ENCODE assay signal across 26 mouse cellular contexts in the genomic region with DNA sequence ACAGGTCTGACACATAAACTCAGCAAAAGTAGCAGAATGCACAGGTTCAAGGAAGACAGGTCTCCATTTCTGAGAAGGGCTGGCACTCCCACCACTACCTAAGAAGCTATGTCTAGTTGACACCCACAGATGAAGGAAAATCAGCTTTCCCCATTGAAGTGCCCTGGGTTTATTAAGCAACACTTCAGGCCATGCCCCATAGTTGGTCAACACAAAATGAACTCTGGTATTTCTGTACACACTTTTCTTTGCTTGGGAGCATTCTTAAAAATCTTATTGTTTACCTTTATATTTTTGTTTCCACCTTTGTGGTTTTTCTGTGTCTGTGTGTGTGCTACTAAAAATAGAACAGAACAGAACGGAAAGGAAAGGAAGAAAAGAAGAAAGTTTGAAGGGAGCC. TPM values are rescaled to one million over a fixed set of nuclear protein-coding genes. Genes with fewer than 3 reads are reported as not detected.
DNase-seq lines count a peak whose midpoint lies in the region; ATAC-seq and TF ChIP-seq lines count a peak whose summit lies in the region.
"Had no signal": no experiment of that assay in that cellular context is flagged by ENCODE, and none has a peak within 500 bp of the region (broad histone marks: within the 10 kb centered on the region; RNA-seq: fewer than 3 reads in every experiment).

No protein-coding gene starts in this region.

- DNase-seq in liver, adult 2 months (ENCODE audit: extremely low read depth, low read depth, low spot score) = peak; percentile 67
- DNase-seq in liver, embryonic 11.5 days (ENCODE audit: low spot score) = no peak
- peak; percentile 33 for DNase-seq in lung, postnatal 25 days (ENCODE audit: low spot score)
- DNase-seq in lung, postnatal 14 days = no peak
- DNase-seq in 416B (ENCODE audit: low read depth) = peak; percentile 28
- no peak for DNase-seq in thymus, postnatal 14 days
- DNase-seq: adrenal gland, adult 8-10 months; adrenal gland, postnatal 14 days; cerebellum, adult 11-12 months; cerebellum, adult 2 months; cerebellum, adult 9-10 months; cerebellum, postnatal 10 days; cerebellum, postnatal 25 days; forebrain, postnatal 0 days had no signal

- no peak overlapping the region for H3K4me2 ChIP-seq in liver, embryonic 11.5 days
- H3K4me2 ChIP-seq: embryonic facial prominence, embryonic 12.5 days; forebrain, embryonic 13.5 days; forebrain, embryonic 15.5 days had no signal

- TF ChIP-seq CTCF in liver, adult 2 months (IDR thresholded peaks at IDR 0.05; ENCODE audit: low read depth, low read length) = no peak

- no peak for TF ChIP-seq POLR2A in liver, adult 2 months (IDR thresholded peaks at IDR 0.05; ENCODE audit: extremely low read depth, insufficient read depth, low read length)

- 32% methylated on average over 1 of the region's 1 CpGs for WGBS in liver, adult 2 months
- WGBS in liver, embryonic 11.5 days = 57% methylated on average over 1 of the region's 1 CpGs

- no peaks in the 10 kb centered on the region for H3K79me2 ChIP-seq in liver, adult 2 months (ENCODE audit: control insufficient read depth, insufficient read depth, low read length)

- no peaks in the 10 kb centered on the region for H3K9me3 ChIP-seq in liver, embryonic 11.5 days (ENCODE audit: control insufficient read depth, low read length)
- H3K9me3 ChIP-seq: embryonic facial prominence, embryonic 10.5 days; embryonic facial prominence, embryonic 12.5 days; forebrain, embryonic 13.5 days; forebrain, embryonic 15.5 days had no signal

- H3K9ac ChIP-seq in liver, adult 2 months (ENCODE audit: low read depth, low read length) = no peak overlapping the region
- H3K9ac ChIP-seq in liver, embryonic 11.5 days (ENCODE audit: low read depth, low read length) = no peak overlapping the region
- H3K9ac ChIP-seq: embryonic facial prominence, embryonic 12.5 days; forebrain, embryonic 13.5 days; forebrain, embryonic 15.5 days; forebrain, postnatal 0 days had no signal

- no peak overlapping the region for H3K4me3 ChIP-seq in liver, adult 2 months (ENCODE audit: insufficient read depth, low read depth, low read length)
- H3K4me3 ChIP-seq in liver, embryonic 11.5 days (ENCODE audit: low read depth, low read length) = no peak overlapping the region
- H3K4me3 ChIP-seq: embryonic facial prominence, embryonic 10.5 days; embryonic facial prominence, embryonic 12.5 days; forebrain, embryonic 13.5 days; forebrain, embryonic 15.5 days had no signal

- ATAC-seq in liver, embryonic 11.5 days (replicated peaks; ENCODE audit: low FRiP score) = no peak
- ATAC-seq: forebrain, embryonic 13.5 days; forebrain, embryonic 15.5 days; forebrain, postnatal 0 days had no signal

- no peaks in the 10 kb centered on the region for H3K27me3 ChIP-seq in liver, adult 2 months (ENCODE audit: control insufficient read depth, insufficient read depth, low read length)
- no peaks in the 10 kb centered on the region for H3K27me3 ChIP-seq in liver, embryonic 11.5 days (replicated peaks; ENCODE audit: control insufficient read depth, insufficient read depth, low read length)
- H3K27me3 ChIP-seq: embryonic facial prominence, embryonic 12.5 days; forebrain, embryonic 13.5 days; forebrain, embryonic 15.5 days had no signal

- H3K36me3 ChIP-seq in liver, adult 2 months (ENCODE audit: control insufficient read depth, insufficient read depth, low read length) = peaks cover 27% of the 10 kb centered on the region
- H3K36me3 ChIP-seq in liver, embryonic 11.5 days (ENCODE audit: control insufficient read depth, insufficient read depth, low read length) = peaks cover 39% of the 10 kb centered on the region

- H3K27ac ChIP-seq in liver, adult 2 months (replicated peaks; ENCODE audit: insufficient read depth, low read depth, low read length) = no peak overlapping the region
- no peak overlapping the region for H3K27ac ChIP-seq in liver, embryonic 11.5 days (ENCODE audit: low read depth, low read length)
- H3K27ac ChIP-seq: embryonic facial prominence, embryonic 10.5 days; embryonic facial prominence, embryonic 12.5 days; forebrain, embryonic 13.5 days; forebrain, embryonic 15.5 days had no signal

- H3K4me1 ChIP-seq in liver, adult 2 months (ENCODE audit: control insufficient read depth, insufficient read depth, low read length) = peaks cover 3% of the 10 kb centered on the region; the same call in 1 of the 2 replicates
- no peaks in the 10 kb centered on the region for H3K4me1 ChIP-seq in liver, embryonic 11.5 days (replicated peaks; ENCODE audit: control insufficient read depth, insufficient read depth, low read length)
- H3K4me1 ChIP-seq: embryonic facial prominence, embryonic 10.5 days; embryonic facial prominence, embryonic 12.5 days; forebrain, embryonic 13.5 days; forebrain, embryonic 15.5 days had no signal

RNA-seq across cellular contexts. Expression of a gene that starts 5.9 kb away (rescaled TPM):
- total RNA-seq in liver, adult 2 months (2014; rRNA removed) = not detected in 2 replicates
- polyA plus RNA-seq in liver, adult 2 months (2012; rRNA removed) = 0.14 and 0.31 TPM in 2 replicates
- 0.44 and 0.70 TPM in 2 replicates for polyA plus RNA-seq in liver, embryonic 11.5 days (2014; fragmentation: Nextera tagmentation; extraction: Ambion mirVana)

RNA-seq across cellular contexts. Expression of a gene that starts 24.3 kb away (rescaled TPM):
- total RNA-seq in liver, adult 2 months (2014; rRNA removed) = 30.6 and 32.8 TPM in 2 replicates
- polyA plus RNA-seq in liver, adult 2 months (2012; rRNA removed) = 41.7 and 62.3 TPM in 2 replicates
- polyA plus RNA-seq in liver, embryonic 11.5 days (2014; fragmentation: Nextera tagmentation; extraction: Ambion mirVana) = 64.5 and 75.5 TPM in 2 replicates

RNA-seq across cellular contexts. Expression of a gene that starts 24.5 kb away (rescaled TPM):
- total RNA-seq in liver, adult 2 months (2014; rRNA removed) = 20.8 and 22.9 TPM in 2 replicates
- polyA plus RNA-seq in liver, adult 2 months (2012; rRNA removed) = 36.6 and 56.2 TPM in 2 replicates
- 93.1 and 96.5 TPM in 2 replicates for polyA plus RNA-seq in liver, embryonic 11.5 days (2014; fragmentation: Nextera tagmentation; extraction: Ambion mirVana)

RNA-seq across cellular contexts. Expression of a gene that starts 47.9 kb away (rescaled TPM):
- total RNA-seq in liver, adult 2 months (2014; rRNA removed) = not detected in 2 replicates
- polyA plus RNA-seq in liver, adult 2 months (2012; rRNA removed) = not detected in 2 replicates
- not detected in 2 replicates for polyA plus RNA-seq in liver, embryonic 11.5 days (2014; fragmentation: Nextera tagmentation; extraction: Ambion mirVana)
- total RNA-seq: adrenal gland, adult 18-20 months; adrenal gland, adult 8-10 months; adrenal gland, postnatal 14 days; adrenal gland, postnatal 36 days; ES-E14; forebrain, postnatal 0 days; MEL had no signal
- polyA plus RNA-seq: C2C12; cerebellum, adult 2 months; cortical plate, adult 2 months; embryonic facial prominence, embryonic 10.5 days; embryonic facial prominence, embryonic 12.5 days; embryonic facial prominence, embryonic 14.5 days; forebrain, embryonic 11.5 days had no signal

RNA-seq across cellular contexts. Expression of a gene that starts 49.4 kb away (rescaled TPM):
- 201 and 208 TPM in 2 replicates for total RNA-seq in liver, adult 2 months (2014; rRNA removed)
- polyA plus RNA-seq in liver, adult 2 months (2012; rRNA removed) = 214 and 259 TPM in 2 replicates
- 236 and 248 TPM in 2 replicates for polyA plus RNA-seq in liver, embryonic 11.5 days (2014; fragmentation: Nextera tagmentation; extraction: Ambion mirVana)

Comparison
In these comparisons a context has a peak if more than half of its experiments do, and no peak if none do; other contexts are left out.
1. DNase-seq: peak in liver, adult 2 months (single experiment), lung, postnatal 25 days (single experiment) and 416B (single experiment); none in liver, embryonic 11.5 days (single experiment), lung, postnatal 14 days (single experiment) and thymus, postnatal 14 days (single experiment).